Mouse (Mus musculus): Measurements from ENCODE around the gene Foxa1. TPM values are rescaled to one million over a fixed set of nuclear protein-coding genes. Genes with fewer than 3 reads are reported as not detected.

Foxa1 gene
- polyA plus RNA-seq, 2 experiments, result 0.06 TPM; not detected in 1

GRCm38 (mm10) chr12:57508938-57509337 lies 37.8 kb downstream of the Foxa1 start:
- no peak overlapping the region for H3K27ac ChIP-seq (replicated peaks; ENCODE audit: low read depth, low read length)
- H3K27me3 ChIP-seq (ENCODE audit: control insufficient read depth, insufficient read depth, low read length), result no peaks in the 10 kb centered on the region
- no peak overlapping the region for H3K4me3 ChIP-seq (replicated peaks; ENCODE audit: low read length)
- WGBS, result 54% methylated on average over 11 of the region's 11 CpGs
- TF ChIP-seq POLR2A (IDR thresholded peaks at IDR 0.05; ENCODE audit: borderline replicate concordance, extremely low read depth, insufficient read depth, insufficient read length), result no peak
- no peaks in the 10 kb centered on the region for H3K9me3 ChIP-seq (ENCODE audit: control insufficient read depth, low read length)
- H3K4me2 ChIP-seq (replicated peaks; ENCODE audit: low read depth, low read length, severe bottlenecking), result no peak overlapping the region
- H3K4me1 ChIP-seq (ENCODE audit: control insufficient read depth, insufficient read depth, low read length), result peaks cover 11% of the 10 kb centered on the region
- no peak overlapping the region for H3K9ac ChIP-seq (ENCODE audit: low read depth, low read length, severe bottlenecking)
- ATAC-seq (ENCODE audit: low FRiP score, low read depth), result no peak
- DNase-seq (ENCODE audit: low spot score), result no peak
- H3K36me3 ChIP-seq (ENCODE audit: control insufficient read depth, insufficient read depth, low read length), result no peaks in the 10 kb centered on the region

DNA sequence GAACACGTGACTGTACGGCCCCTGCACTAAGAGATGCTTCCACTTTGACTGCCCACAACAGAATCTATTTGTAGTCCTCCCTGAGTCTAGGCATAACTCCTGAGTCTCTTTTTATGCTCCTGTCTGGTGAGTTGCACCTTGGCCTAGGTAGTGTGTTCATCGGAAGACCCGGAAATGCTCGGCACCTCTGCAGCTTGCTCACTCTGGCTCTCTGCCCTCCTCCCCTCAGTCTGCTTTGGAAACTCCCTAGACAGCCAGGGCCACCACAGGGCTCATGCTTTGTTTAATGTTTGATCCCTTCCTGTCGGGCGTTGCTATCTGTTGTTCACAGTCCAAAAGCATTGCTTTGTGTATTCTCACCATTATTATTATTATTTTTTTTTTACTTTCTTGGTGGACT lies 41.4 kb downstream of the Foxa1 start:
- peaks cover 3% of the 10 kb centered on the region; the same call in 1 of the 2 replicates for H3K4me1 ChIP-seq (ENCODE audit: control insufficient read depth, insufficient read depth, low read length)
- no peak overlapping the region for H3K27ac ChIP-seq (replicated peaks; ENCODE audit: low read depth, low read length)
- no peaks in the 10 kb centered on the region for H3K36me3 ChIP-seq (ENCODE audit: control insufficient read depth, insufficient read depth, low read length)
- DNase-seq (ENCODE audit: low spot score), result no peak
- no peak for ATAC-seq (ENCODE audit: low FRiP score, low read depth)
- no peak overlapping the region for H3K4me2 ChIP-seq (replicated peaks; ENCODE audit: low read depth, low read length, severe bottlenecking)
- no peak overlapping the region for H3K4me3 ChIP-seq (replicated peaks; ENCODE audit: low read length)
- WGBS, result 76% methylated on average over 7 of the region's 7 CpGs
- no peak overlapping the region for H3K9ac ChIP-seq (ENCODE audit: low read depth, low read length, severe bottlenecking)
- no peaks in the 10 kb centered on the region for H3K27me3 ChIP-seq (ENCODE audit: control insufficient read depth, insufficient read depth, low read length)
- no peak for TF ChIP-seq POLR2A (IDR thresholded peaks at IDR 0.05; ENCODE audit: borderline replicate concordance, extremely low read depth, insufficient read depth, insufficient read length)
- no peaks in the 10 kb centered on the region for H3K9me3 ChIP-seq (ENCODE audit: control insufficient read depth, low read length)

DNA sequence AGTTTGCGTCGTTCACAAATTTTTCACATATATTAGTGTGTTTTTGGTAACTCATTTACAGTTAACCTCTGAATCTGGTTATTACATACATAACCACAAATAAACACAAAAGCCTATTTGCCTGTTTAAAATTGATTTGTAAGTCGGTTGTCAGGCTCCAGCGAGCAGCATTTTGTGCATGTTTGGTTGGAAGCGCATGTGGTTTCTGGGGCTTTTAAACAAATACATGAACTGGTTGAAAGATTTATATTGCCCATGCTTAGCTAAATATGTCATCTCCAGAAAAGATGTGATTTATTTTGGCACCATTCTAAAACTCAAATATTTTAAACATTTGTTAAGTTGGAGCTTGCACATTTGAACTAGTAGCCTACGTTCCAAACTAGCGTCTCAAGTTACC lies 46.5 kb downstream of the Foxa1 start:
- ATAC-seq (ENCODE audit: low FRiP score, low read depth) (no peak), DNase-seq (ENCODE audit: low spot score) (no peak)
- 68% methylated on average over 7 of the region's 7 CpGs for WGBS

DNA sequence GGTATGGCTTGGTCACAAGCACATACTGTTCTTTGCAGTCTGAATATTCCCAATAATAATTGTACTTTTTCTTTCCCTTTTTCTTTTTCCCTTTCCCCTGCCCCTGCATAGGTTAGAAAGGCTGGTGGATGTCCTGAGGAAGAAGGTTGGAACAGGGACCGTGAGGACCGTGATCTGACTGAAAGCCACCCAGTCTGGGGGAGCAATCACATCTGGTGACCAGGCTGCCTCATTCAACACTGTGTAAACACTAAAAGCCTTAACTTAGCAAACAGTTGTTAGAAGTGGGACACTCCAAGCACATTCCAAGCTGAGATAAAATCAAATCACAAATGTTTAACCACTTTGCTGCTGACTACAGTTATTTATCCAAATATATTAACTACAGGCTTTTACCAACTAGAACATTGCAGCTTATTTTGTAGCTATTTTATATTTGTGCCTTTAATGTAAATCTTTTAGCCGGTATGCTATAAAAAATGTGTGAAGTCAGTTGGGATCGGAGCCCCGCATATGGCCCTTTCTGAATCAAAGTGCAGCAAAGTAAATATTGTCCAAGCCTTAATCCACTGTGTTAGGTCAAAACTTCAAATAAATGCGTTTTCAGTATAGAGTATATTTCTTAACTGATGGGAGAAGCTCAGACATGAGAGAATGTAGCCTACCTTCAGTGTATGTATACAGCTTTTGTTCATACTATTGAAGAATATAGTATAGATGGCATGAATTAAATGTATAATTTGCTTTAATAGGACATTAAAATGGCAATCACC lies 50.2 kb downstream of the Foxa1 start:
- no peaks in the 10 kb centered on the region for H3K27me3 ChIP-seq (ENCODE audit: control insufficient read depth, insufficient read depth, low read length)

More for the DNA sequence above, 46.5 kb downstream of the Foxa1 start:
- Histone ChIP-seq H3K4me1 (ENCODE audit: control insufficient read depth, insufficient read depth, low read length) (peaks cover 4% of the 10 kb centered on the region; the same call in 1 of the 2 replicates), H3K27me3 (ENCODE audit: control insufficient read depth, insufficient read depth, low read length) (no peaks in the 10 kb centered on the region), H3K4me2 (replicated peaks; ENCODE audit: low read depth, low read length, severe bottlenecking) (no peak overlapping the region), H3K4me3 (replicated peaks; ENCODE audit: low read length) (no peak overlapping the region), H3K9me3 (ENCODE audit: control insufficient read depth, low read length) (no peaks in the 10 kb centered on the region), H3K27ac (replicated peaks; ENCODE audit: low read depth, low read length) (no peak overlapping the region), H3K9ac (ENCODE audit: low read depth, low read length, severe bottlenecking) (no peak overlapping the region), H3K36me3 (ENCODE audit: control insufficient read depth, insufficient read depth, low read length) (no peaks in the 10 kb centered on the region)
- TF ChIP-seq POLR2A (IDR thresholded peaks at IDR 0.05; ENCODE audit: borderline replicate concordance, extremely low read depth, insufficient read depth, insufficient read length), result no peak

More for the DNA sequence above, 50.2 kb downstream of the Foxa1 start:
- no peak for TF ChIP-seq POLR2A (IDR thresholded peaks at IDR 0.05; ENCODE audit: borderline replicate concordance, extremely low read depth, insufficient read depth, insufficient read length)
- H3K9me3 ChIP-seq (ENCODE audit: control insufficient read depth, low read length), result no peaks in the 10 kb centered on the region
- H3K4me1 ChIP-seq (ENCODE audit: control insufficient read depth, insufficient read depth, low read length), result peaks cover 4% of the 10 kb centered on the region; the same call in 1 of the 2 replicates
- no peaks in the 10 kb centered on the region for H3K36me3 ChIP-seq (ENCODE audit: control insufficient read depth, insufficient read depth, low read length)
- H3K4me3 ChIP-seq (replicated peaks; ENCODE audit: low read length), result no peak overlapping the region
- no peak for DNase-seq (ENCODE audit: low spot score)
- WGBS, result 35% methylated on average over 6 of the region's 6 CpGs
- no peak overlapping the region for H3K4me2 ChIP-seq (replicated peaks; ENCODE audit: low read depth, low read length, severe bottlenecking)
- H3K27ac ChIP-seq (replicated peaks; ENCODE audit: low read depth, low read length), result no peak overlapping the region
- H3K9ac ChIP-seq (ENCODE audit: low read depth, low read length, severe bottlenecking), result no peak overlapping the region
- no peak for ATAC-seq (ENCODE audit: low FRiP score, low read depth)

Other genes with a start within 250 kb of the Foxa1 start
- 0.09 and 0.18 TPM in 2 replicates for gene Ttc6, start 17.2 kb upstream of the Foxa1 start, polyA plus RNA-seq (2012; rRNA removed)
- 0.10 and 0.47 TPM in 2 replicates for gene Ttc6, start 17.2 kb upstream of the Foxa1 start, polyA plus RNA-seq (2014; fragmentation: Nextera tagmentation; extraction: Ambion mirVana)